Mouse (Mus musculus): ENCODE data around the gene Gpsm2. TPM values are rescaled to one million over a fixed set of nuclear protein-coding genes. Genes with fewer than 3 reads are reported as not detected.

Gpsm2 gene
- total RNA-seq, 1 experiment from 2014 or later: 22.9 TPM

DNA sequence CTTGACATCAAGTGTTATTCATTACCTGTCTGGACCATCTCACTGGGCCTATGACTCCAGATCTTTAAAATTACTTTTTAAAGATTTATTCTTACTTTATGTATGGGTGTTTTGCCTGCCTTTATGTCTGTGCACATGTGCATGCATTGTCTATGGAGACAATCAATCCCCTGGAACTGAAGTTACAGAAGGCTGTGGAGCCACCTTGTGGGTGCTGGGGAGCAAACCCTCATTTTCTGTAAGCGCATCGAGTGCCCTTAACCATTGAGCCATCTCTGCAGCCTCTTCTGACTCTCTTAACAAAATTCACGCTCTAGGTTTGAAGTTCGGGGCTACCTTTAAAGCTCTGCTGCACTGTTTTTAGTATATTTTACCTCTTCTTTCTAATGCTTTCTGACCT lies 82.7 kb downstream of the Gpsm2 start:
- 0 out of 4 replicates have a peak, but pooled peaks of 1 of the 2 experiments have one; percentile 59 for ATAC-seq (replicated peaks in 1 of 2; ENCODE audit: insufficient read depth in 1 of 2, low FRiP score in 2 of 2, low TSS enrichment in 1 of 2, low read depth in 1 of 2, poor library complexity in 2 of 2, severe bottlenecking in 2 of 2)

DNA sequence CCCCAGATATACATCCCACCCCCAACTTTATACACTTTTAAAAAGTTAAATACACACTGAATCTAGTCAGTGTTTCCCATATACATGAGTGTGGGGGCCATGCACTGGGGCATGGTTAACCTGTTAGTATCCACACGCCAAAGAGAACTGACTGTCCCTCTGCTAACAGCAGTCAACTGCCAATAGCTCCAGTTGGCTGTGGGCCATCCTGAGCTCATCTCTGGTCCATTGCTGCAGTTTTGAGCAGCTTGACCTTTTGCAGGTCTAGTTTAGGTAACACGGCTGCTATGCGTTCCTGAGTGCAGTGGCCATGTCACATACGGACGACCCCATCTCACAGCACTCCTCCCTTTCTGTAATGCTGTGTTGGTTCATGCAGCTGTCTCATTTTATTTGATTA lies 87.3 kb downstream of the Gpsm2 start:
- no peak for ATAC-seq (replicated peaks in 1 of 2; ENCODE audit: insufficient read depth in 1 of 2, low FRiP score in 2 of 2, low TSS enrichment in 1 of 2, low read depth in 1 of 2, poor library complexity in 2 of 2, severe bottlenecking in 2 of 2)

Other genes with a start within 250 kb of the Gpsm2 start
- not detected in 2 replicates for gene 1700013F07Rik, start 188.2 kb downstream of the Gpsm2 start, total RNA-seq (2017)
- gene 5330417C22Rik, start 185.8 kb downstream of the Gpsm2 start, total RNA-seq (2017): 0.30 and 1.3 TPM in 2 replicates
- gene Tmem167b, start 159.8 kb downstream of the Gpsm2 start, total RNA-seq (2017): 47.4 and 56.6 TPM in 2 replicates
- 24.3 and 36.0 TPM in 2 replicates for gene Taf13, start 150.6 kb downstream of the Gpsm2 start, total RNA-seq (2017)
- 8.4 and 11.5 TPM in 2 replicates for gene Wdr47, start 131.0 kb downstream of the Gpsm2 start, total RNA-seq (2017)
- gene Clcc1, start 68.4 kb downstream of the Gpsm2 start, total RNA-seq (2017): 68.6 and 89.4 TPM in 2 replicates
- gene Aknad1, start 17.3 kb upstream of the Gpsm2 start, total RNA-seq (2017): 0.55 TPM in 1 of 2 replicates, not detected in the other
- gene Stxbp3, start 118.2 kb upstream of the Gpsm2 start, total RNA-seq (2017): 40.5 and 44.3 TPM in 2 replicates
- gene Fndc7, start 167.7 kb upstream of the Gpsm2 start, total RNA-seq (2017): not detected in 2 replicates
- 270 and 419 TPM in 2 replicates for gene Prpf38b, start 189.4 kb upstream of the Gpsm2 start, total RNA-seq (2017)
- 0.99 TPM in 1 of 2 replicates, not detected in the other for gene Henmt1, start 217.6 kb upstream of the Gpsm2 start, total RNA-seq (2017)
- not detected in 2 replicates for gene Gm9857, start 218.1 kb upstream of the Gpsm2 start, total RNA-seq (2017)

Data from hematopoietic stem cell, adult 5-6 weeks (primary cell).